Mouse (Mus musculus) intestine, embryonic 14.5 days (tissue): ENCODE results near the gene Nckipsd. TPM values are rescaled to one million over a fixed set of nuclear protein-coding genes. Genes with fewer than 3 reads are reported as not detected.

Experiments used
- microRNA-seq: library from miRNA; unstranded; fragments of <30 nt; microRNA quantifications from one replicate; pipeline ENCODE4, GENCODE M21; 2016
- polyA plus RNA-seq: library from polyadenylated mRNA; unstranded; fragments of >200 nt; fragmentation: Nextera tagmentation; extraction: Ambion mirVana; gene quantifications from 2 replicates; pipeline ENCODE4 v1.2.1, GENCODE M21; 2014

Gene Nckipsd
- polyA plus RNA-seq, 1 experiment from 2014 or later: 14.3 TPM

Small RNAs within 50 kb of the gene (microRNA-seq; reads per million reads assigned to microRNA genes)
- not detected for gene Gm23156

Other genes starting within 250 kb of the Nckipsd start
- gene Impdh2, start 248.1 kb upstream of the Nckipsd start, polyA plus RNA-seq: 226 and 246 TPM in 2 replicates
- gene Ndufaf3, start 240.9 kb upstream of the Nckipsd start, polyA plus RNA-seq: 37.0 and 39.8 TPM in 2 replicates
- gene Dalrd3, start 238.5 kb upstream of the Nckipsd start, polyA plus RNA-seq: 127 and 146 TPM in 2 replicates
- gene Wdr6, start 229.6 kb upstream of the Nckipsd start, polyA plus RNA-seq: 82.0 and 95.0 TPM in 2 replicates
- 5.9 and 7.0 TPM in 2 replicates for gene P4htm, start 210.7 kb upstream of the Nckipsd start, polyA plus RNA-seq
- 43.1 and 46.7 TPM in 2 replicates for gene Arih2, start 159.0 kb upstream of the Nckipsd start, polyA plus RNA-seq
- gene Slc25a20, start 146.3 kb upstream of the Nckipsd start, polyA plus RNA-seq: 29.1 and 34.5 TPM in 2 replicates
- gene Prkar2a, start 119.1 kb upstream of the Nckipsd start, polyA plus RNA-seq: 52.3 and 54.4 TPM in 2 replicates
- gene Ip6k2, start 24.6 kb upstream of the Nckipsd start, polyA plus RNA-seq: 107 and 110 TPM in 2 replicates
- 1.3 and 2.1 TPM in 2 replicates for gene Celsr3, start 18.0 kb downstream of the Nckipsd start, polyA plus RNA-seq
- 13.5 and 14.8 TPM in 2 replicates for gene Slc26a6, start 44.9 kb downstream of the Nckipsd start, polyA plus RNA-seq
- not detected in 2 replicates for gene Tmem89, start 106.3 kb downstream of the Nckipsd start, polyA plus RNA-seq
- gene Uqcrc1, start 128.3 kb downstream of the Nckipsd start, polyA plus RNA-seq: 522 and 561 TPM in 2 replicates
- 1.7 and 1.8 TPM in 2 replicates for gene Col7a1, start 145.2 kb downstream of the Nckipsd start, polyA plus RNA-seq
- gene Ucn2, start 177.6 kb downstream of the Nckipsd start, polyA plus RNA-seq: 0.37 TPM in 1 of 2 replicates, not detected in the other
- 10.2 and 11.3 TPM in 2 replicates for gene Pfkfb4, start 183.4 kb downstream of the Nckipsd start, polyA plus RNA-seq
- gene Shisa5, start 230.2 kb downstream of the Nckipsd start, polyA plus RNA-seq: 80.8 and 85.8 TPM in 2 replicates